Comparison of ENCODE assay signal across 7 mouse cellular contexts in genomic region chr19:10182670-10183298, GRCm38 (mm10). TPM values are rescaled to one million over a fixed set of nuclear protein-coding genes. Genes with fewer than 3 reads are reported as not detected.
DNase-seq lines count a peak whose midpoint lies in the region; ATAC-seq and TF ChIP-seq lines count a peak whose summit lies in the region.

Fads1 (plus strand) TSS chr19:10182888.

- intact Hi-C loops in left cerebral cortex, postnatal 36 days (cut with DNase I) = loop anchor here (2.0 to 5.0 kb wide), 2 partner anchors 82 to 140 kb away; partner anchors contain the start of genes Fads2 and Fads3

- H3K27ac ChIP-seq in intestine, embryonic 16.5 days (ENCODE audit: low read length) = peak within 1 kb of the TSS; percentile 91
- H3K27ac ChIP-seq in midbrain, embryonic 11.5 days (ENCODE audit: low read depth, low read length) = peak within 1 kb of the TSS; percentile 86
- H3K27ac ChIP-seq in small intestine, adult 2 months (ENCODE audit: insufficient read depth, low read depth, low read length) = peak within 1 kb of the TSS; percentile 48

- peaks cover 6% of the 10 kb centered on the region for H3K4me1 ChIP-seq in intestine, embryonic 16.5 days (ENCODE audit: control insufficient read depth, insufficient read depth, low read length)
- H3K4me1 ChIP-seq in midbrain, embryonic 11.5 days (ENCODE audit: control insufficient read depth, insufficient read depth, low read length) = peaks cover 12% of the 10 kb centered on the region
- H3K4me1 ChIP-seq in small intestine, adult 2 months (ENCODE audit: control insufficient read depth, insufficient read depth, insufficient read length, low read length) = peaks cover 6% of the 10 kb centered on the region; the same call in 1 of the 2 replicates

- no peak for TF ChIP-seq POLR2A in small intestine, adult 2 months (IDR thresholded peaks at IDR 0.05; ENCODE audit: low read depth, low read length)

- H3K4me3 ChIP-seq in intestine, embryonic 16.5 days (ENCODE audit: low read length) = peak within 1 kb of the TSS; percentile 86
- peak within 1 kb of the TSS; percentile 55 for H3K4me3 ChIP-seq in midbrain, embryonic 11.5 days (ENCODE audit: low read depth, low read length)
- peak within 1 kb of the TSS; percentile 92 for H3K4me3 ChIP-seq in small intestine, adult 2 months (ENCODE audit: low read depth, low read length)

- peak within 1 kb of the TSS; percentile 95 for H3K9ac ChIP-seq in intestine, embryonic 16.5 days (ENCODE audit: low read depth, low read length)
- peak within 1 kb of the TSS; percentile 90 for H3K9ac ChIP-seq in midbrain, embryonic 11.5 days (ENCODE audit: low read length)

- H3K9me3 ChIP-seq in intestine, embryonic 16.5 days (ENCODE audit: control insufficient read depth, low read length) = no peaks in the 10 kb centered on the region
- no peaks in the 10 kb centered on the region for H3K9me3 ChIP-seq in midbrain, embryonic 11.5 days (ENCODE audit: control insufficient read depth, low read length)

- peak; percentile 56; the same call in 1 of the 2 replicates for TF ChIP-seq CTCF in small intestine, adult 2 months (IDR thresholded peaks at IDR 0.05; ENCODE audit: extremely low read depth, insufficient read length, insufficient replicate concordance, low read depth, low read length)

- H3K4me2 ChIP-seq in intestine, embryonic 16.5 days (ENCODE audit: low read depth, low read length) = peak within 1 kb of the TSS; percentile 70
- peak within 1 kb of the TSS; percentile 66 for H3K4me2 ChIP-seq in midbrain, embryonic 11.5 days

- peak; percentile 97 for DNase-seq in adrenal gland, adult 2 months
- DNase-seq in embryo, embryonic 11.5 days (ENCODE audit: low read depth, low spot score) = peak; percentile 93
- peak; percentile 88 to 92 for DNase-seq in gastrocnemius, postnatal 4 days (ENCODE audit: low spot score in 2 of 2)
- peak; percentile 93 to 97 for DNase-seq in left cerebral cortex, postnatal 36 days (ENCODE audit: low spot score in 2 of 2)
- peak; percentile 99 for DNase-seq in midbrain, embryonic 11.5 days (ENCODE audit: low spot score, missing footprints)

- ATAC-seq in intestine, embryonic 16.5 days = peak; percentile 96
- peak; percentile 98 for ATAC-seq in midbrain, embryonic 11.5 days (ENCODE audit: low FRiP score)

- H3K36me3 ChIP-seq in intestine, embryonic 16.5 days (ENCODE audit: control insufficient read depth, insufficient read depth, low read length) = peaks cover 17% of the 10 kb centered on the region; the same call in 1 of the 2 replicates
- H3K36me3 ChIP-seq in midbrain, embryonic 11.5 days (ENCODE audit: control insufficient read depth, insufficient read depth, low read length) = peaks cover 12% of the 10 kb centered on the region; the same call in 1 of the 2 replicates
- H3K36me3 ChIP-seq in small intestine, adult 2 months (ENCODE audit: control insufficient read depth, insufficient read depth, low read length) = no peaks in the 10 kb centered on the region

- H3K27me3 ChIP-seq in intestine, embryonic 16.5 days (replicated peaks; ENCODE audit: control insufficient read depth, insufficient read depth, low read length) = no peaks in the 10 kb centered on the region
- H3K27me3 ChIP-seq in midbrain, embryonic 11.5 days (ENCODE audit: control insufficient read depth, insufficient read depth, low read length) = no peaks in the 10 kb centered on the region
- H3K27me3 ChIP-seq in small intestine, adult 2 months (ENCODE audit: control insufficient read depth, insufficient read depth, low read length) = no peaks in the 10 kb centered on the region

- WGBS in intestine, embryonic 16.5 days = under 1% methylated on average over 69 of the region's 70 CpGs
- under 1% methylated on average over 70 of the region's 70 CpGs for WGBS in midbrain, embryonic 11.5 days
- under 1% methylated on average over 70 of the region's 70 CpGs for WGBS in small intestine, adult 2 months

RNA-seq across cellular contexts. Expression of gene Fads1, which starts in this region (rescaled TPM):
- 1,000 to 10,000 TPM in 1 of 2 experiments, 100 to 1,000 TPM in 1; 745 to 1,239 TPM for total RNA-seq in adrenal gland, adult 2 months (2021)
- 203 and 332 TPM in 2 replicates for polyA plus RNA-seq in adrenal gland, adult 2 months (2012; rRNA removed)
- total RNA-seq in gastrocnemius, postnatal 4 days (2021) = 10 to 100 TPM; 49.8 to 51.3 TPM
- 146 and 154 TPM in 2 replicates for polyA plus RNA-seq in intestine, embryonic 16.5 days (2015; fragmentation: Nextera tagmentation; extraction: Ambion mirVana)
- total RNA-seq in left cerebral cortex, postnatal 36 days (2021) = 100 to 1,000 TPM; 183 to 192 TPM
- polyA plus RNA-seq in midbrain, embryonic 11.5 days (2014; fragmentation: Nextera tagmentation; extraction: Ambion mirVana) = 152 and 155 TPM in 2 replicates
- 8.5 and 11.6 TPM in 2 replicates for polyA plus RNA-seq in small intestine, adult 2 months (2012; rRNA removed)

Comparison
In these comparisons a context has a peak if more than half of its experiments do, and no peak if none do; other contexts are left out.
1. Peak in every context shown above with its lines: DNase-seq, ATAC-seq, H3K4me3 ChIP-seq and H3K27ac ChIP-seq.
2. RNA of gene Fads1 (polyA plus RNA-seq): 203 to 332 TPM in adrenal gland, adult 2 months, 152 to 155 TPM in midbrain, embryonic 11.5 days and 146 to 154 TPM in intestine, embryonic 16.5 days; 8.5 to 11.6 TPM in small intestine, adult 2 months; every median in the first group is over 10 times any median in the second.